ENCODE assay signal across 8 mouse cellular contexts in genomic region chr11:88164213-88164723, GRCm38 (mm10). TPM values are rescaled to one million over a fixed set of nuclear protein-coding genes. Genes with fewer than 3 reads are reported as not detected.
A peak's percentile ranks its signal among the peaks of the same experiment; 100 is the strongest.
DNase-seq lines count a peak whose midpoint lies in the region; TF ChIP-seq lines count a peak whose summit lies in the region.

No protein-coding gene starts in this region.

- WGBS in cerebellum, adult 2 months = 63% methylated on average over 7 of the region's 7 CpGs

- H3K4me3 ChIP-seq in cerebellum, adult 2 months (replicated peaks; ENCODE audit: insufficient read depth, low read depth, low read length) = no peak overlapping the region
- no peak overlapping the region for H3K4me3 ChIP-seq in left cerebral cortex, adult 2 months
- H3K4me3 ChIP-seq in embryonic fibroblast, embryonic 13.5 days (ENCODE audit: insufficient read depth, low read length) = no peak overlapping the region

- intact Hi-C loops in left cerebral cortex, adult 2 months (cut with DNase I) = no loop called here
- intact Hi-C loops in left cerebral cortex, postnatal 10 days (cut with DNase I) = no loop called here

- DNase-seq in cerebellum, adult 2 months = no peak
- no peak for DNase-seq in cerebellum, adult 11 months
- no peak for DNase-seq in left cerebral cortex, adult 2 months (ENCODE audit: extremely low spot score in 1 of 2, low spot score in 2 of 2)
- no peak for DNase-seq in left cerebral cortex, postnatal 10 days (ENCODE audit: extremely low spot score in 1 of 2, low spot score in 2 of 2)
- peak; percentile 45 for DNase-seq in naive thymus-derived CD4-positive, alpha-beta T cell, adult 2 months (ENCODE audit: low read depth)
- DNase-seq in spleen, postnatal 14 days (ENCODE audit: low spot score in 2 of 2) = no peak
- no peak for DNase-seq in adrenal gland, adult 8-10 months

- no peak for TF ChIP-seq POLR2A in cerebellum, adult 2 months (IDR thresholded peaks at IDR 0.05; ENCODE audit: borderline replicate concordance, insufficient read depth, low read length)
- no peak for TF ChIP-seq POLR2A in embryonic fibroblast, embryonic 13.5 days (IDR thresholded peaks at IDR 0.05; ENCODE audit: low read depth, low read length)

- peak overlapping the region; percentile 26; the same call in 1 of the 2 replicates for H3K27ac ChIP-seq in cerebellum, adult 2 months (ENCODE audit: insufficient read depth, low read length)
- peak overlapping the region; percentile 40; the same call in 1 of the 2 replicates for H3K27ac ChIP-seq in left cerebral cortex, adult 2 months
- peak overlapping the region; percentile 93 for H3K27ac ChIP-seq in embryonic fibroblast, embryonic 13.5 days (ENCODE audit: insufficient read depth, low read length)

- TF ChIP-seq CTCF in cerebellum, adult 2 months (IDR thresholded peaks at IDR 0.05; ENCODE audit: borderline replicate concordance, insufficient read depth, low read depth, low read length) = no peak
- no peak for TF ChIP-seq CTCF in left cerebral cortex, adult 2 months (IDR thresholded peaks at IDR 0.05)
- no peak for TF ChIP-seq CTCF in embryonic fibroblast, embryonic 13.5 days (IDR thresholded peaks at IDR 0.05; ENCODE audit: borderline replicate concordance, insufficient read depth, low read length)

- H3K4me1 ChIP-seq in cerebellum, adult 2 months (ENCODE audit: control insufficient read depth, insufficient read depth, low read length) = peaks cover 23% of the 10 kb centered on the region
- peaks cover 20% of the 10 kb centered on the region for H3K4me1 ChIP-seq in embryonic fibroblast, embryonic 13.5 days (ENCODE audit: control insufficient read depth, insufficient read depth, low read length)

- no peaks in the 10 kb centered on the region for H3K27me3 ChIP-seq in cerebellum, adult 2 months (ENCODE audit: control insufficient read depth, insufficient read depth, low read length)

RNA-seq across cellular contexts. Expression of gene Mrps23, which starts 39.9 kb away (rescaled TPM):
- 90.0 and 90.4 TPM in 2 replicates for polyA plus RNA-seq in cerebellum, adult 2 months (2012; rRNA removed)
- total RNA-seq in left cerebral cortex, adult 2 months (2021) = 10 to 100 TPM; 66.4 to 71.1 TPM
- total RNA-seq in left cerebral cortex, postnatal 10 days (2021) = 10 to 100 TPM; 55.1 to 68.0 TPM
- polyA plus RNA-seq in embryonic fibroblast, embryonic 13.5 days (2011; ENCODE audit: insufficient read length, low read depth, missing spikeins) = 71.7 and 98.7 TPM in 2 replicates
- 100 to 1,000 TPM; 140 to 223 (median 182) TPM for total RNA-seq in adrenal gland, adult 8-10 months (2022)

Comparison
In these comparisons a context has a peak if more than half of its experiments do, and no peak if none do; other contexts are left out.
1. H3K27ac ChIP-seq: peak in every context shown above with its lines; median percentile 93 in embryonic fibroblast, embryonic 13.5 days; 40 in left cerebral cortex, adult 2 months; 26 in cerebellum, adult 2 months.